Mouse (Mus musculus): ENCODE results near the gene Abhd17a.

DNA sequence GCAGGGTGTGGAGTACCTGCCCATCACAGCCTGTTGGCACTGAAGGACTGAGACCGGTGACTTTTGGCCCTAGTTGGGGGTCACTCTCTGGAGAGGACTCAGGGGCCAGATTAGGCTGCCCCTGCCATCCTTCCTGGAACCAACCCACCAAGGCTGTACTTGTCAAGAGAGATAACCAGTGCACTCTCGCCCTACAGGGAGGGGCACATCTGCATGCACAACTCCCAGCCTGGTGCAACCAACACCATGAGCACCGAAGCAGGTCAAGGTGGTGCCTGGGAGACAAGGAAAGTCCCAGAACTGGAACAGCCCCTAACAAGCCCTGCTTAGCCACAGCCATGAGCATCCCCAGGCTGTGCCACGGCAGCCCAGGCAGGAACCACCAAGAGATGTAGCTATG is 43.2 kb downstream of the Abhd17a start:
- no peak for TF ChIP-seq CTCF (IDR thresholded peaks at IDR 0.05; ENCODE audit: low read depth)
- TF ChIP-seq EP300 (IDR thresholded peaks at IDR 0.05; ENCODE audit: low read depth), result no peak
